Mouse (Mus musculus): Measurements from ENCODE around the gene Olfr90.

DNA sequence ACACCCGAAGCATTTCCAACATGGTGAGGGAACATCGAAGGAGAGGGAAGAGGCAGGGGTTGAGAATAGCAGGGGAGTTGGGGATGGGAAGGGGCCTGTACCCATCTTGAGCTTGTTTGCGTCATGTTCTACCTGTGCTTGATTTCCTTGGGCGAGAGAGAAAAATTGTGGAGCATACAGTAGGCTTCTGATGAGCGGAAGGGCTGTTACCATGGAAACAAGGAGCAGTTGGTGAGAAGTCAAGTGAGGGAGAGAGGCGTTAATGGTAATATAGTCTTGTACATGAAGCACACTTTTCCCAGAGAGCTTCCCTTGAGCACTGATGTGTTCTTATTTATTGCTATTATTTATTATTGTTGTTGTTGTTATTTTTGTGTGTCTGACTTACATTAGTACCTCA, 31.3 kb downstream of the Olfr90 start:
- TF ChIP-seq POLR2A (IDR thresholded peaks at IDR 0.05; ENCODE audit: borderline replicate concordance, low read depth, low read length) (no peak), CTCF (IDR thresholded peaks at IDR 0.05; ENCODE audit: low read depth, low read length) (no peak)
